Mouse (Mus musculus) retina, adult 2 months (tissue): ENCODE measurements at regions not wholly inside any gene's neighbourhood (a gene's known extent, or its start where the extent isn't known, plus 50 kb on each side); places are given as distances from the start of the nearest gene placed in this dataset.

Source experiments
- DNase-seq: peaks from one replicate; pipeline ENCODE4 v3.0.0-alpha.2; 2012; ENCODE audit warnings: low read depth, low spot score

DNA sequence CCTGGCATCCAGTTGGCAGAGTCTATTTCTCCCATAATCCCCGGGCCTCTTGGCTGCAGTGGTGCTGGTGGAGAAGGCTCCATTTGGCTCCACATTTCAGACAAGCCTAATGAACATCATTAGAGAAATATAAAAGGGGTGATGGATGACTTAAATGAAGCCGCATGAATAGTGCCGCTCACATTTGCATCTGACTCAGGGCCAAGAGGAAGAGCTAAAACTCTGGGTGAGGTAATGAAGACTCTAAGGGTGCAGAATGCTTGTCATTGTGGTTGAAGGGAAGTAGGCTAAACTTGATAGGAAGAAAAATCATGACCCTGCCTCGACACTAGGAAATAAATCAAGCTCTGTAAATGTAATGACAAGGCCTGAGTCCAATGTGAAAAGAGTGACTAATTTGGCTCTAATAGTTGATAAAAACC is 298.3 kb upstream of the Gm21798 start:
- no peak for DNase-seq

DNA sequence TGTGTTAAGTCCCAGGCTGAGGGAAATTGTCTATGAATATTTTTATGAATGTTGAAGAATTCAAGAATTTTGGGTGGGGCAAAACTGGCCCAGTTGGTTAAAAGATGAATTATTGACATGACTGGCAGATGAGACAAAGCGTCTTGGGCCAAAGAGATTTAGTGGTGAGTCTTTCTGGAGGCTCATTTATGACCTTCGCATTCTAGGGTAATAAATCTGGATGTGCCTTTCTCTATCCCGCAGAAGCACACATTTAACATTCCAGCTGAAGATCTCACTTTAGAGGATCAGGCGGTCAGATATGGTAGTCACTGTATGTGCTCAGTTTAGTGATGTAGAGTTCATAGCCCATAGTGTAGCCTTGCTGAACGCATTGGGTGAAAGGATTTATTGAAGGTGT is 296.9 kb upstream of the Gm21798 start:
- no peak for DNase-seq

DNA sequence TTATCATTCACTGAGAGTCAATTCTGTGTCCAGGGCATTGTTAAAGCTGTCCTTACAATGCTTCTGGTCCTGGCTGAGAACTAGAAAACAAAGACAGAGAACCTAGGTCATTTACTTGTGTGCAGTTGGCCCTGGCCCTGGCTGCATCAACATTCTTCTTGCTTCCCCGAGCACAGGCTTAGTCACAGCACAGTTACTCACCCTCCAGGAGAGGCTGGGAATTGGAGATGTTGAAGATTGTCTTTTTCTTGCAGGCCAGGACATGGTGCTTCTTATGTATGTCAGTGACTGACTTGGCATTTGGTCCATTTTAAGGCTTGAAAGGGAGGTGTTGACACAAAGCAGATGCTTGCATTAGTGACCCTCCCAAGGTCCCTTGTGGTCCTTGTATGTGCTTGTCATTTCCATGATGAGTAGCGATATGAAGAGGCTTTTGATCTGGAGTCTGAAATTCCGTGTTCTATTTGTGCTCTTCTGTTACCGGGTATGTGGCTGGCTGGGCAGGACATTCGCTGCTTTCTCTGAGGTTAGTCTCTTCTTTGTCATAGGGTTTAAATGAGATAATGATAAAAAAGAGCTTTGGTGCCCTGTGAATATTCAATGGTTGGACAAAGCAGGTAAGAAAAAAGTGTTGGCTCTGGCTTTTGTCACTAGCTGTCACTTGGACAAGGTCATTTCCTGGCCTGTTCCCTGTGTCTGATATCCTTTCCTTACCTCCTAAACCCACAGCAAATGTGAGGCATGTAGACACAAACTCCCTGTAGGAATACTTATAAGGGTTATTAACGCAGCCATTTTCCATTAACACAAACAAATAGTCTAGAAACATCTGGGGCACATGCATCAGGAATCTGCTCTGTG is 285.0 kb upstream of the Gm21798 start:
- no peak for DNase-seq

DNA sequence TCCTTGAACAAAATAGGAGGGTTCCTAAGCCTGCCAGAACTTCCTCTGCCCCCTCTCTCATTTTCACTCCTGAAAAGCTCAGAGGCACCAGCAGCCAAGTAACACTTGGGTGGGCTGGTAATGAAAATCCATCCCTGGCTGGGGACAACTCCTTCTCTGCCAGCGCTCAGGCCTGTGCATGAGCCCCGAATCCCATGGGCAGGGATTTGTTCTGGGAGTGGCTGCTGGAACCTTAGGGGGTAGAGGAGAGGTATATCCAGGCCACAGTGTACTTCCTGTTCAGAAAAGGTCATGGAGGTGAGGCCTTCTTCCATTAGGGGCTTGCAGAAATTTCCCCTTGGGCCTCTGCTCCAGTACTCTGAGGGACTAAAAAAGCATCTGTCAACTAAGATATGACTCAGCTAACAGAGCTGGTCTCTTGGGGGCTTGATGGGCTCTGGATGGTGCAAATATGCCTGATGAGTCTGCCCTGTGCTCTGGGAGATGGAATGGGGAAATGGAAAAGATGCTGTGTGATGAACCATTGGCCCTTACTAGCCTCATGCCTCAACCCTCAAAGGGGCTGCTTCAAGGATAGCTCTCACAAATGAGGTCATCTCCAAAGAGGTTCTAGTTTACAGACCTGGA is 284.2 kb upstream of the Gm21798 start:
- DNase-seq: no peak

DNA sequence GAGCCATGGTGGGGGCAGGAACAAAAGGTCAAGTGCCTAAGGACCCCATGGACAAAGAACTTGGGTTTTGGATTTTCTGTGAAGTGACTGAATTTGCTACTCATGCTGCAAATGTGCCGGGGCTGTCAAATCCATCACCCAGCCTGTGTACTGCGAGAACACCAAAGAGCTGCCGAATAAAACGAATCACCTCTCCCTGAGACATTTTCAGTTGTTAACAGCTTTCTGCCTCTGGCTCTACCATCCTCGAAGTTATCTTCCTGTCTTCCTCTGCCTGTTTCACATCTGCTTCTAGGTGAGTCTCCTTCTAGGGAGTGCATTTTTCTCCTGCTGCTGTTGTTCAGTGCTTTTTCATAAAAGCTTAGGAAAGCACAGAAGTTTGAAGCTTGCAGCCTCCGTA is 283.3 kb upstream of the Gm21798 start:
- DNase-seq: no peak

DNA sequence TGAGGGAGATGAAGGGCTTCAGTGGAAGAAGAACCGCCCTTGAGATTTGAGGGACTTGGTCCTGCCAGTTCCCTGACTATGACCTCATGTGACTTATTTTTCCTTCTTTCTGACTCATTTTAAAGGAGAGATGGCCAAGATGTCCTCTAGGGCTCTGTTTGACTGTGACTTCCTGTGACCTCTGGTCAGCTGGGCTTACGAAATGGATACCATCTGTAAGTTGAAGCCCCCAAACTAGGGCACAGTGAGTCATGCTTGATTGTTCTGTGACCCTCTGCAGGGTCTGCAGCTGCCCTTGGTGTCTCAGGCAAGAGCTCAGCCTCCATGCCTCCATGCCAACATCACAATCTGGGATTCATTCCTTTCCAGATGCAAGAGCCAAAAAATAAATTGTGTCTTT is 282.3 kb upstream of the Gm21798 start:
- no peak for DNase-seq

DNA sequence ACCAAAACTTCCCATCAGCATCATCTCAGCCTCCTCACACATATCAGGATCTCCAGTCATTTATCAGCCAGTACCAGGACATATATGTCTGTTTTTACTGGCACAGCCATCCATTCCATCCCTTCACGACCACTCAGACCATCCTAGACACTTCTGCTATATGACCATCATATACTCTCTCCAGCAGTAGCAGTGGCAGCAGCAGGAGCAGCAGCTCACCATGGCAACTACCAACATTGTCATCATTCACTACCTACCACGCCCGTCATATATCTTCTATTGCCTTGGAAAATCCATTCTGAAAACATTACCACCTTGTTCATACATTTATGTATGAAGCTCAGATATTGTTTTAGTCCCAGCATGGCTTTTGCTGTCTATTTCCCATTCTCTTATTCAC is 276.1 kb upstream of the Gm21798 start:
- DNase-seq: no peak

DNA sequence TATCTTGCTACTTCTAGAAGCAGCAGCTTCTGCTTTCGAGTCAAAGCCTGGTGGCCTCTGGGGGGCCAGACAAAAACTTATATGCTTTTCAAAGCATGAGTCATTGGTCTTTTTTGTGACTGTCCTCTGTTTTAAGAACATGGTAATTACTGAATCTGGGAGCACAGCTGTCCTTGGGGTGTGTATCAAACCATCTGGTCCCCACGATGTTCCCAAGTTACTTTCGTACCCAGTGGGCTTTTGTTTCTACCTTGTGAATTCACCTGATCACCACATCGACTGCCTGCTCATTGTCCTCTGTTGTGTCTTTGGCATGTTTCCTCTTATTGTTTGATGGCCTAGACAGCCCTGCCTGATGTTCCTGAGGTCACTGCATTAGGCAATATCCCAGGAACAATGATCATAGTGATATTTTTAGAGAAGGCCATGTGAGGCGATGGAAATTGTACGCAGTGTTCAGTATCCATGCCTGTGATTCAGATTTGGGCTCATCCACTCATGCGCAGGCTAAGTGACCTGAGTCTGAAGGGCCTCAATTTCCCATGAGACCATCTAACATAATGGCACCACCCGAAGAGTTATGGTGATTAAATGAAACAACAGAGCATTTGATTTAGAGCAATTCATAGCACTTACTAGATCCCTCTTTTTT is 275.1 kb upstream of the Gm21798 start:
- DNase-seq: no peak

DNA sequence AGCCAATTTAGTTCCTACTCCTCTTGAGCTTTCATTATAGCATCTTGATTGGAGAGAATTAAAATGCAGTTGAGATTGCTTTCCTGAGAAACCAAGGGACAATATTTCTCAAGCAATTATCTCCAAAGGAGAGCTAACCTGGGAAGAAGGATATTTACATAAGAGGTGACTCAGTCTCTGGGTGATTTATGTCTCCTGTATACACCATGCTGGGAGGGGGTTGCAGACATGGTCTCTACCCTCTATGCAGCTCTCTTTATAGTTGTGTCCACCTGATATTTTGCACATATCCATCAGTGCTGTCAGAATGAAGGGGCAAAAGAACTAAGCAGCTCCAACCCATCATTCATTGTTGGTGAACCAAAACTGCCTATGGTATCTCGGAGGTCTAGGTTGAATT is 274.6 kb upstream of the Gm21798 start:
- no peak for DNase-seq

DNA sequence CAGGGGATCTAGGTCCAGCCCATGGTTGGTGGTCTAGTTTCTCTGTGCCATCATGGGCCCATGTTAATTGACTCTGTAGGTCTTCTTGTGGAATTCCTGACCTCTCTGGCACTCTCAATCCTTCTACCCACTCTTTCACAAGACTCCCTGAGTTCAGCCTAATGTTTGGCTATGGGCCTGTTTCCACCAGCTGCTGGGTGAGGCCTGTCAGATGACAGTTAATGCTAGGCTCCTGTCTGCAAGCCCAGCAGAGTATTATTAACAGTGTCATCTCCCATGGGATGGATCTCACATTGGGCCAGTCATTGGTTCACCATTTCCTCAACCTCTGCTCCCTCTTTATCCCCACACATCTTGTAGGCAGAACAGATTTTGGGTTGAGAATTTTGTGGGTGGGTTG is 271.5 kb upstream of the Gm21798 start:
- DNase-seq: no peak

DNA sequence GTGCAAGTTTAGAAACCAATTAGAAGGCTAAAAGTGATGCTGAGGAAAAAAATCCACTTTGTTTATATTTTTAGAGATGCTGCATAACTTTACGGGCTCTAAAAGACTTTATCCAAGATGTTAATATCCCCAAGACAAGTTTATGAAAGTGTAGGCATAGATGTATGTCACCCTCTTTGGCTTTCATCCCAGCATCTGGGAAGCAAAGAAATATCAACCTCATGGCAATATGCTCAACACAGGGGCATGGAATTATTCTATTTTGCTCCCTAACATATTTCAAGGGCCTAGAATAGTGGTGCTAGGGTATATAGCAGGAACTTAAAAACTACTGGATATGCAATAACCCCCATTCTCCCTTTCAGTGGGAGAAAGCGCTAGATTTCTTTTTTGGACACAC is 260.0 kb upstream of the Gm21798 start:
- no peak for DNase-seq

DNA sequence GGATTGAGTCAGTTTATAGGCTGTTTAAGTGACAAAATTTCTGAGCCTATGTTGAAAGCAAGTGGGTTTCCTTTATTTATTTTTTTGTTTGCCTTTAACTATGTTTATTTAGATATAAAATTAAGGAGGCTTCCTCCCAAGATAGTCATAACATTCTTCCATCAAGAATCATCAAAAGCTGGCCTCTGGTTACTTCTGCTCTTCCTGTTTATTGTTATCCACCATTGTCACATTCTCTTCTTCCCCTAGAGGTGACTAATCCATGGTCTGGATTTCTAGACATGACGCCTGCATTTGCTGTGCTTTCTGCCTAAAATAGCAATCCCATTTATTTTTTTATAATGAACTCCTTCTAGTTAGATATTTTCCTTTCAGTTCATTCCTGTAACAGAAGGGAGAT is 259.3 kb upstream of the Gm21798 start:
- DNase-seq: no peak

DNA sequence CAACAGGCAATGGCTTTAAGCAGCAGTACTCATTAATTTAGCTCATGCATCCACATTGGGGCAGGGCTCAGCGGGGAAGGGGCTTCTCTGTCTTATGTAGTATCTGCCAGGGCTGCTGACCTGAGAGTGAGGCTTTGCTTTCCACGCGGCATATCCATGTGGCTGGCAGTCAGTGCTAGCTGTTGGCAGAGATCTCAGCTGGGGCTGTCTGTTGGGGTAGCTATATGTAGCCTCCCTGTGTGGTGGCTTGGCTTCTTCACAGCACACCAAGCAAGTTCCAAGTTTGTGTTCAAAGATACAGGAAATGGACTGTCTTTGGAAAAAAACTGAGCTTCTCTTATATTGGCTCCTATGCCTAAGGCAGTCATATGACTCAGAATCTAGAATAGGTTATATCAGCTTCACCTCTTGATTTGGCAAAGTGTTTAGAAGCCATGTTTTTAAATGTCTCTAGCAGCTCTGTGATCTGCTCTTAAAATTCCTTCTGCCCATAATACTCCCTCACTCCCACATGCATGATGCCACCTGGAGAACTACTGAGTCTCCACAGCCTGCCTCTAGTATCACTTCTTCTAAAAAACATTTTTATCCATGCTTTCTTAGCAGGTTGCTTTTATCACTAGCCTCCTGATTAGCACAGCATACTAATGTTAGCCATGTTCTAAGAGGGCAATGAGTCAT is 254.9 kb upstream of the Gm21798 start:
- DNase-seq: no peak

DNA sequence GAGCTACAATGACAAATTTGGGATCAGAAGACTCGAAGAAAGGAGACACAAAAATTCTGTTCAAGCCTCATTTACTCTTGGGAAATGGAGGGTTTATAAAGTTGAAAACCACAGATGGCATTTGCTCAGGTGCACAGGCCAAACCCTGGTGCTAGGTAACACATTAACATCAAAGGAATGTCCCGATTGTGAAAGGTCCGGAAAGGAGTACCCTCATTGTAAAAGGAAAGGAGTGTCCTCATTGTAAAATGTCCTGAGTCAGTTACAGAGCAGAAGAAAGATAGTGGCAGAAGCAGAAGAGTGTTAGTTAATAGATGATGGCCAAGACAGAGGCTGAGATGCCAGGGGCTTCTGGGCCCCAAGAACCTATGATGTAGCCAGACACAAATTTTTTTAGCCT is 252.8 kb upstream of the Gm21798 start:
- DNase-seq: no peak

DNA sequence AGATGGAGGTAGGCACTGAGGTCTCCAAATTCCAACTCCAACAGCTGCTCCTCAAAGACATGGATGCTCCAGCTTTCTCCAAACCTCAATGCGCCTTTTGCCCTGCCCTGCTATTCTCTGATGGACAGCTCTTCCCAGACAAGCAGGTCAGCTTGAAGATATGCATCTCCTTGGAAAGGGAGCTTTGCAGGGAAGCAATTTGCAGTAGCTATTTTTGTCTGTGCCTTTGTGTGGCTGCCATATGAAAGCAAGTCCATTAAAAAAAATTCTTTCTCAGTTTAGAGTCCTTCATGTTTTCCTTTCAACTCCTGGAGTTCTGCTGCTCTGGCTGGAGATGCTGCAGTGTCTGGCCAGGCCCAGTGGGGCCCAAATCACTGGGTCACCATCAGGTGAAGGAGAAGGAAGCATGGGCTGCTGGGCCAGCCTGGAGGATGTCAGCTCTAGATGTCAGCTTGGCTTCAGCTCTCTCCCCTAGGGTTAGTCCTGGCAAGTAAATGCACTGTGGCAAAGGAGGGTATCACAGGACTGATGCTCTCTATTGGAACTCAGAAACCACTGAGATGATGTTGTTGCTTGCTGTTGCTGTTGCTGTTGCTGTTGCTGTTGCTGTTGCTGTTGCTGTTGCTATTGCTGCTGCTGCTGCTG is 240.5 kb upstream of the Gm21798 start:
- DNase-seq: no peak

DNA sequence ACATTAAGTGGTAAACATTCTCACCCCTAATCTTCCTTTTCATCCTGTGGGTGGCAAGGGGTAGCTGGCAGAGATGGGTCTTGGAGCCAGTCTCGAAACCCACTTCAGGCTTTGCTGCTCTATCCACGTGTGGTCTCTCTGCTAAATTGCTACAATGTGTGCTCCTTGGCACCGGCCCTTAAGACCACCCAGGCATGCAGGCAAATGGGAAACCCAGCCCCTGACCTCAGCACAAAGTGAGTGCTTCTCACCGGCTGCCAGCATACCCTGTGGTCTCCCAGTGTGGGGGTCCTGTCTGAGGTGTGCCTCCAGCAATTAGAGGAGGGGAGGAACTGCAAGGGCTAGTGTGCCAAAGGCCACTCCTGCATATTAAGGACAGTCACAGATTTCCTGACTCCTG is 238.5 kb upstream of the Gm21798 start:
- DNase-seq: no peak

DNA sequence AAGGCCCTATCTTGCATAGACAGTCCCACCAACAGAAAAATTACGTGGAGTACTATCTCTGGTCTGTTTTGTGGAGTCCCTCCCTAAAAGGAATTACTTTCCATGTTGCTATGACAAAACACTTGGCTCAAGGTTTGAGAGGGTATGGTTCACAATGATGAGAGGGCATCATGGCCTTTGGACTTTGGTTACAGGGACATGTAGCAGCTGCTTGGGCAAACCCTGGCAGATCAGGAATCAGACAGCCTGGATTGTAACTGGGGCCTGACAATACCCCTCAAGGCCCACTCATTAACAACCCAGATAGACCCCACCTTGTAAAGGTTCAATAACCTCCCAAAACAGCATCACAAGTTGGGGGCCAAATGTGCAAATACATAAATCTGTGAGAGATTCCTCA is 237.0 kb upstream of the Gm21798 start:
- no peak for DNase-seq

DNA sequence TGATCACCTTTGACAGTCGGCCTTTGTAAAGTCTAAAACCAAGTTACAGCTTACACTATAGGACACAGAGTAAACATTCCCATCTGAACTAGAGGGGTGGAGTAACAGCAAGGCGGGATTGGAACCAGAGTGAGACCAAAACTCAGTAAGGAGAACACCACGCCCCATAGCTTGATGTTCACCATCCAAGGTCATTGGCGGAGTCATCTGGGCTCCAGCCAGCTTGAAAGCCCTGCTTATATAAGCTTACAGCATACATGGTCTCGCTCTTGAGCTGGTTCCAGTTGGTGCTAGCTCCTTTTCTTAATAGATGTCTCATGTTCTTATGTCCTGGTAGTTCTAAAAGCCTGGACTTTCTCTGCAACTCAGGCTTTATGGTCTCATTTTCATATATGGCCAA is 236.4 kb upstream of the Gm21798 start:
- DNase-seq: no peak

DNA sequence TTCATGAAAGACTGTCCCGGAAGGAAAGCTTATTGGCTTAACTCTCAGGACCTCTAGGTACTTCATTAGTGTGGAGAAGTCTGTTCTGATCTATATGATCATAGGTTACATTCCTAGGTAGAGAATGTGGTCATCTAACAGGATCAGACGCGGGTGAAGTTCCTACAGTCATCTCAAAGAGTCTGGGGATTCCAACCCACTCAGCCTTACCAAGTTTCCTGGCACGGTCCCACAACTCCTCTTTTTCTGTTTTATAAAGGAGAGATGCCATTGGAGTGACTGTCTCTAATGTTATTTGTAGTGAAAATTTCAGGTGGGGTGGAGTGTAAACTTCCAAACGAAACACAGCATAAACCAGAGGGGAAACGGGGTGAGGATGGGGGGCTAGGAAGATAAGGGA is 233.4 kb upstream of the Gm21798 start:
- DNase-seq: no peak

DNA sequence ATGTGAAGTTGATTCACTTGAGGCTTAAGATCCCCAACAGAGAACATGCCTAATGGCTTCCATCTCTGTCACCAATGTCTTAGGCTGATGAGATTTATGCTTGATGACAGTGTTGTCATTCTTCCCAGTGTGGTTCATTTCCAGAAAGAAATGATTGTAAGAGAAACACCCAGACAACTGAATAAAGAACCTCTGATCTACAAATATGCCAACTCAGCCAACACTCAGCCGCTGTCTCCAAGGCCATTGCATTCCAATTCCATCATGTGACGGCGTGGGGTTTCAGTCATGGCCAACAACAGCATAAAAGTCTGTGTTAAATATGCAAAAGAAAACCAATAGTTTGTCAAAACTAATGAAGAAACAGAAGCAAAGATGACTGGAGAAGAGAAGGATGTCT is 230.7 kb upstream of the Gm21798 start:
- no peak for DNase-seq

DNA sequence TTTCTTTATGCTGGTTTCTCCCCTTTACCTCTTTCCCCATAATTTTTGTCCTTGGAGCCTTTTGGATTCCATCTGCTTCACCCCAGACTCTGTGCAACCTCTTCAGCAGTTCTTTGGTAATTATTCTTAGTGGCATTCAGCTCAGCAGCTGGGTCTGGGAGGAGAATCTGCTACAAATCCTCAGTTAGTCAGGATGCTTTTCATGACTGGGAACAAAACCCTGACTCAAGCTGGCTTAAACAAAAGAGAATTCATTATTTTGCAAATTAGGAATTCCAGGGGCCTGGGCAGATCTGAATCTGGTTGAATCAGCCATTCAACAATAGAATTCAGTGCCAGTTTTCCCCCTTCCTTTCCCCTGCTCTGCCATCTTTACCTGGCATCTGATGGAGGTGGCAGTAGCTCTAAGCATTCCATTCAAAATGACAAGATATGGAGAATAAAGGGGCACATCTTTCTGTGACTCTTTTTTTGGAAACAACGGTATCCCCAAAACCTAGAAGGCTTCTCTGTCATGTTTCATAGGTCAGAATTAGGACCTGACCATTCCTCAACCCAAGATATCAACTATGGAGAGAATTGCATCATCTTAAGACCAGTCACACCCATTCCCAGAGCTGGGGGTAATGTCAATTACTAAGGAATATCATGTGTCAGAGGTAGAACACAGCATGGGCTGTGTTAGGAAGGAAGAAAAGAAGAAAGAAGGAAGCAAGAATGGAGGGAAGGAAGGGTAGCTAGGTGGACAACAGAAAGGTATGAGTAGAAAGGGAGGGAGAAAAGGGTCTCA is 227.2 kb upstream of the Gm21798 start:
- no peak for DNase-seq
